12 mouse cellular contexts compared by ENCODE assay signal in genomic region chr16:97006854-97007182, GRCm38 (mm10).
DNase-seq lines count a peak whose midpoint lies in the region; ATAC-seq lines count a peak whose summit lies in the region.
"Had no signal": no experiment of that assay in that cellular context is flagged by ENCODE, and none has a peak within 500 bp of the region (broad histone marks: within the 10 kb centered on the region; RNA-seq: fewer than 3 reads in every experiment).

No protein-coding gene starts in this region.

- H3K4me3 ChIP-seq in forebrain, embryonic 11.5 days (ENCODE audit: low read depth, low read length), result no peak overlapping the region
- H3K4me3 ChIP-seq in hindbrain, embryonic 16.5 days (ENCODE audit: low read length), result no peak overlapping the region
- H3K4me3 ChIP-seq in midbrain, embryonic 11.5 days (ENCODE audit: low read depth, low read length), result no peak overlapping the region

- peak overlapping the region; percentile 63; the same call in 1 of the 2 replicates for H3K27ac ChIP-seq in forebrain, embryonic 11.5 days (ENCODE audit: low read depth, low read length)
- peak overlapping the region; percentile 61 for H3K27ac ChIP-seq in hindbrain, embryonic 16.5 days (ENCODE audit: low read depth, low read length)
- peak overlapping the region; percentile 79 for H3K27ac ChIP-seq in midbrain, embryonic 11.5 days (ENCODE audit: low read depth, low read length)

- 0 out of 2 replicates have a peak, but pooled peaks cover 4% of the 10 kb centered on the region for H3K4me1 ChIP-seq in forebrain, embryonic 11.5 days (replicated peaks; ENCODE audit: control insufficient read depth, insufficient read depth, low read length)
- H3K4me1 ChIP-seq in hindbrain, embryonic 16.5 days (ENCODE audit: control insufficient read depth, insufficient read depth, low read depth, low read length), result peaks cover 39% of the 10 kb centered on the region
- peaks cover 12% of the 10 kb centered on the region; the same call in 1 of the 2 replicates for H3K4me1 ChIP-seq in midbrain, embryonic 11.5 days (ENCODE audit: control insufficient read depth, insufficient read depth, low read length)

- ATAC-seq in common myeloid progenitor, adult 5-6 weeks (replicated peaks; ENCODE audit: low read depth, poor library complexity, severe bottlenecking), result peak; percentile 36
- ATAC-seq in forebrain, embryonic 11.5 days (replicated peaks; ENCODE audit: low FRiP score), result no peak
- no peak for ATAC-seq in hindbrain, embryonic 16.5 days
- ATAC-seq in midbrain, embryonic 11.5 days (ENCODE audit: low FRiP score), result peak; percentile 51; the same call in 1 of the 2 replicates

- H3K4me2 ChIP-seq in forebrain, embryonic 11.5 days (ENCODE audit: low read depth, low read length, severe bottlenecking), result no peak overlapping the region
- H3K4me2 ChIP-seq in hindbrain, embryonic 16.5 days (ENCODE audit: low read length), result no peak overlapping the region
- no peak overlapping the region for H3K4me2 ChIP-seq in midbrain, embryonic 11.5 days

- H3K9me3 ChIP-seq in forebrain, embryonic 11.5 days (ENCODE audit: control insufficient read depth, low read length), result no peaks in the 10 kb centered on the region
- no peaks in the 10 kb centered on the region for H3K9me3 ChIP-seq in hindbrain, embryonic 16.5 days (ENCODE audit: control insufficient read depth, low read length)
- H3K9me3 ChIP-seq in midbrain, embryonic 11.5 days (ENCODE audit: control insufficient read depth, low read length), result no peaks in the 10 kb centered on the region

- DNase-seq in forebrain, embryonic 11.5 days (ENCODE audit: low spot score), result no peak
- no peak for DNase-seq in midbrain, embryonic 11.5 days (ENCODE audit: low spot score, missing footprints)
- no peak for DNase-seq in ovary, postnatal 14 days (ENCODE audit: low spot score)
- DNase-seq in embryo, embryonic 9.5 days (ENCODE audit: extremely low spot score), result no peak
- DNase-seq in kidney, adult 18-20 months, result no peak
- DNase-seq: adrenal gland, postnatal 25 days; cerebellum, adult 11 months; kidney, adult 9 months; thymus, adult 18-20 months had no signal

- H3K9ac ChIP-seq in forebrain, embryonic 11.5 days (ENCODE audit: low read length), result no peak overlapping the region
- no peak overlapping the region for H3K9ac ChIP-seq in hindbrain, embryonic 16.5 days (ENCODE audit: low read depth, low read length)
- no peak overlapping the region for H3K9ac ChIP-seq in midbrain, embryonic 11.5 days (ENCODE audit: low read length)

- H3K36me3 ChIP-seq in forebrain, embryonic 11.5 days (ENCODE audit: control insufficient read depth, insufficient read depth, low read length), result no peaks in the 10 kb centered on the region
- H3K36me3 ChIP-seq in hindbrain, embryonic 16.5 days (ENCODE audit: control insufficient read depth, insufficient read depth, low read length), result no peaks in the 10 kb centered on the region
- H3K36me3 ChIP-seq in midbrain, embryonic 11.5 days (ENCODE audit: control insufficient read depth, insufficient read depth, low read length), result no peaks in the 10 kb centered on the region

- no peaks in the 10 kb centered on the region for H3K27me3 ChIP-seq in forebrain, embryonic 11.5 days (ENCODE audit: control insufficient read depth, insufficient read depth, low read length)
- H3K27me3 ChIP-seq in hindbrain, embryonic 16.5 days (replicated peaks; ENCODE audit: control insufficient read depth, insufficient read depth, low read length), result no peaks in the 10 kb centered on the region
- no peaks in the 10 kb centered on the region for H3K27me3 ChIP-seq in midbrain, embryonic 11.5 days (ENCODE audit: control insufficient read depth, insufficient read depth, low read length)
- H3K27me3 ChIP-seq: CH12.LX had no signal

Comparison
In these comparisons a context has a peak if more than half of its experiments do, and no peak if none do; other contexts are left out.
1. ATAC-seq: peak in common myeloid progenitor, adult 5-6 weeks (single experiment) and midbrain, embryonic 11.5 days (single experiment); none in forebrain, embryonic 11.5 days (single experiment) and hindbrain, embryonic 16.5 days (single experiment).
2. Peak in every context shown above with its lines, with median percentiles within 50 percentile points of each other: H3K27ac ChIP-seq.